Mouse (Mus musculus) MEL (cell line): ENCODE data around the gene Yif1a. TPM values are rescaled to one million over a fixed set of nuclear protein-coding genes. Genes with fewer than 3 reads are reported as not detected.

Experiments
- DNase-seq: peaks from one replicate; pipeline ENCODE4 v3.0.0; 2011; ENCODE audit warnings: low read depth, low spot score
- H3K27ac ChIP-seq: 2 replicates; pipeline ENCODE4 v1.5.1; 2012; ENCODE audit warnings: low read depth, mild to moderate bottlenecking, control low read depth, low read length, moderate library complexity; ENCODE audit not compliant: control insufficient read depth
- H3K27me3 ChIP-seq, 2 experiments: fragments of 150-350 bp in 1 of 2; sonication (generic) in 1 of 2; 2 replicates each; pipeline ENCODE4 v1.6.1; 2012; ENCODE audit warnings: low read length in 2 of 2, mild to moderate bottlenecking in 2 of 2, improper control_type of control experiment in 1 of 2, moderate library complexity in 1 of 2; ENCODE audit not compliant: insufficient read depth in 2 of 2, control insufficient read depth in 1 of 2
- H3K36me3 ChIP-seq, 2 experiments: 2 replicates each; pipeline ENCODE4 v1.6.1; 2012 to 2014; ENCODE audit warnings: low read length in 2 of 2, improper control_type of control experiment in 1 of 2, inconsistent platforms in 1 of 2, mild to moderate bottlenecking in 1 of 2; ENCODE audit not compliant: insufficient read depth in 2 of 2, control insufficient read depth in 1 of 2
- H3K4me1 ChIP-seq, 2 experiments: fragments of 150-350 bp in 1 of 2; sonication (generic) in 1 of 2; 2 replicates each; pipeline ENCODE4 v1.6.1; 2012; ENCODE audit warnings: low read length in 2 of 2, improper control_type of control experiment in 1 of 2, mild to moderate bottlenecking in 1 of 2; ENCODE audit not compliant: insufficient read depth in 2 of 2, control insufficient read depth in 1 of 2
- H3K4me3 ChIP-seq, 2 experiments: fragments of 150-350 bp in 1 of 2; sonication (generic) in 1 of 2; 2 replicates each; pipeline ENCODE4 v1.5.1; 2012; ENCODE audit warnings: low read depth in 2 of 2, low read length in 2 of 2, mild to moderate bottlenecking in 2 of 2, moderate library complexity in 2 of 2, control low read depth in 1 of 2, improper control_type of control experiment in 1 of 2; ENCODE audit not compliant: control insufficient read depth in 1 of 2, insufficient read depth in 1 of 2
- H3K79me2 ChIP-seq: 2 replicates; pipeline ENCODE4 v1.6.1; 2012; ENCODE audit warnings: mild to moderate bottlenecking, low read length, moderate library complexity; ENCODE audit not compliant: control insufficient read depth, poor library complexity, insufficient read depth
- H3K9ac ChIP-seq: 2 replicates; pipeline ENCODE4 v1.6.1; 2012; ENCODE audit warnings: low read depth, mild to moderate bottlenecking, control low read depth, low read length, moderate library complexity; ENCODE audit not compliant: control insufficient read depth, poor library complexity, severe bottlenecking
- H3K9me3 ChIP-seq: fragments of 150-350 bp; sonication (generic); replicated peaks from 2 replicates; pipeline ENCODE4 v1.6.1; 2012; ENCODE audit warnings: mild to moderate bottlenecking, low read length, improper control_type of control experiment, moderate library complexity; ENCODE audit not compliant: insufficient read depth
- BHLHE40 ChIP-seq: IDR thresholded peaks from 2 replicates; pipeline ENCODE4 v1.6.1; 2012; ENCODE audit warnings: low read depth, mild to moderate bottlenecking, inconsistent platforms, low read length, improper control_type of control experiment, borderline replicate concordance
- CHD1 ChIP-seq: IDR thresholded peaks from 2 replicates; pipeline ENCODE4 v1.6.1; 2012; ENCODE audit warnings: low read depth, mild to moderate bottlenecking, inconsistent platforms, low read length, improper control_type of control experiment
- CHD2 ChIP-seq: IDR thresholded peaks from 2 replicates; pipeline ENCODE4 v1.6.1; 2011; ENCODE audit warnings: low read length, improper control_type of control experiment
- E2F4 ChIP-seq: IDR thresholded peaks from 2 replicates; pipeline ENCODE4 v1.6.1; 2011; ENCODE audit warnings: low read depth, low read length, improper control_type of control experiment, borderline replicate concordance
- ELF1 ChIP-seq: IDR thresholded peaks from 2 replicates; pipeline ENCODE4 v1.6.1; 2014; ENCODE audit warnings: low read depth, mild to moderate bottlenecking, inconsistent platforms, low read length, improper control_type of control experiment, moderate library complexity
- ETS1 ChIP-seq: IDR thresholded peaks from 2 replicates; pipeline ENCODE4 v1.6.1; 2012; ENCODE audit warnings: low read depth, mild to moderate bottlenecking, inconsistent platforms, low read length, improper control_type of control experiment, moderate library complexity
- GABPA ChIP-seq: IDR thresholded peaks from 2 replicates; pipeline ENCODE4 v1.6.1; 2012; ENCODE audit warnings: low read depth, mild to moderate bottlenecking, inconsistent platforms, low read length, improper control_type of control experiment, moderate library complexity
- GATA1 ChIP-seq: IDR thresholded peaks from 2 replicates; pipeline ENCODE4 v1.6.1; 2011; ENCODE audit warnings: low read depth, low read length, improper control_type of control experiment
- HCFC1 ChIP-seq: IDR thresholded peaks from 2 replicates; pipeline ENCODE4 v1.6.1; 2012; ENCODE audit warnings: low read depth, mild to moderate bottlenecking, inconsistent platforms, low read length, improper control_type of control experiment, moderate library complexity
- KAT2A ChIP-seq: conservative IDR thresholded peaks from 2 replicates; pipeline ENCODE4 v1.6.1; 2012; ENCODE audit warnings: low read depth, low read length, improper control_type of control experiment, inconsistent platforms
- MAFK ChIP-seq: IDR thresholded peaks from 2 replicates; pipeline ENCODE4 v1.6.1; 2011; ENCODE audit warnings: low read depth, mild to moderate bottlenecking, low read length, improper control_type of control experiment, borderline replicate concordance
- MAX ChIP-seq: IDR thresholded peaks from 2 replicates; pipeline ENCODE4 v1.6.1; 2011; ENCODE audit warnings: low read length, improper control_type of control experiment
- MAZ ChIP-seq: IDR thresholded peaks from 2 replicates; pipeline ENCODE4 v1.6.1; 2012; ENCODE audit warnings: low read depth, mild to moderate bottlenecking, inconsistent platforms, low read length, improper control_type of control experiment
- MEF2A ChIP-seq: IDR thresholded peaks from 2 replicates; pipeline ENCODE4 v1.6.1; 2014; ENCODE audit warnings: low read depth, mild to moderate bottlenecking, inconsistent platforms, low read length, improper control_type of control experiment; ENCODE audit not compliant: poor library complexity, insufficient replicate concordance, severe bottlenecking; ENCODE audit errors: extremely low read depth
- MXI1 ChIP-seq: IDR thresholded peaks from 2 replicates; pipeline ENCODE4 v1.6.1; 2011; ENCODE audit warnings: mild to moderate bottlenecking, low read depth, low read length, improper control_type of control experiment
- MYB ChIP-seq: IDR thresholded peaks from 2 replicates; pipeline ENCODE4 v1.6.1; 2011; ENCODE audit warnings: mild to moderate bottlenecking, low read depth, low read length, improper control_type of control experiment
- MYC ChIP-seq: IDR thresholded peaks from 2 replicates; pipeline ENCODE4 v1.6.1; 2011; ENCODE audit warnings: low read depth, mild to moderate bottlenecking, low read length, improper control_type of control experiment, moderate library complexity
- NELFE ChIP-seq: IDR thresholded peaks from 2 replicates; pipeline ENCODE4 v1.6.1; 2011; ENCODE audit warnings: low read depth, low read length, improper control_type of control experiment
- NRF1 ChIP-seq: IDR thresholded peaks from 2 replicates; pipeline ENCODE4 v1.6.1; 2014; ENCODE audit warnings: low read depth, mild to moderate bottlenecking, inconsistent platforms, low read length, improper control_type of control experiment, moderate library complexity; ENCODE audit not compliant: poor library complexity, insufficient read depth, severe bottlenecking
- POLR2A ChIP-seq, 2 experiments: IDR thresholded peaks; 2 replicates each; pipeline ENCODE4 v1.6.1; 2011 to 2012; ENCODE audit warnings: low read length in 2 of 2, mild to moderate bottlenecking in 2 of 2, control low read depth in 1 of 2, improper control_type of control experiment in 1 of 2, low read depth in 1 of 2, moderate library complexity in 1 of 2; ENCODE audit not compliant: control insufficient read depth in 1 of 2, insufficient read depth in 1 of 2, poor library complexity in 1 of 2
- POLR2AphosphoS5 ChIP-seq: IDR thresholded peaks from 2 replicates; pipeline ENCODE4 v1.6.1; 2012; ENCODE audit warnings: low read depth, borderline replicate concordance, mild to moderate bottlenecking, inconsistent platforms, low read length, moderate library complexity, mixed read lengths
- RAD21 ChIP-seq: IDR thresholded peaks from 2 replicates; pipeline ENCODE4 v1.6.1; 2011; ENCODE audit warnings: mild to moderate bottlenecking, low read depth, low read length, improper control_type of control experiment
- RCOR1 ChIP-seq: IDR thresholded peaks from 2 replicates; pipeline ENCODE4 v1.6.1; 2012; ENCODE audit warnings: low read depth, mild to moderate bottlenecking, inconsistent platforms, low read length, improper control_type of control experiment
- SIN3A ChIP-seq: IDR thresholded peaks from 2 replicates; pipeline ENCODE4 v1.6.1; 2012; ENCODE audit warnings: low read length, improper control_type of control experiment, inconsistent platforms
- TAL1 ChIP-seq: IDR thresholded peaks from 2 replicates; pipeline ENCODE4 v1.6.1; 2012; ENCODE audit warnings: mild to moderate bottlenecking, inconsistent platforms, low read length, moderate library complexity, mixed read lengths
- TBP ChIP-seq: IDR thresholded peaks from 2 replicates; pipeline ENCODE4 v1.8.0; 2011; ENCODE audit warnings: low read depth, low read length, improper control_type of control experiment
- TCF12 ChIP-seq: IDR thresholded peaks from 2 replicates; pipeline ENCODE4 v1.6.1; 2014; ENCODE audit warnings: low read depth, mild to moderate bottlenecking, inconsistent platforms, low read length, improper control_type of control experiment, moderate library complexity
- USF2 ChIP-seq, 2 experiments: IDR thresholded peaks; 2 replicates each; pipeline ENCODE4 v1.6.1; 2011 to 2012; ENCODE audit warnings: improper control_type of control experiment in 2 of 2, low read length in 2 of 2, borderline replicate concordance in 1 of 2, inconsistent platforms in 1 of 2, low read depth in 1 of 2, mild to moderate bottlenecking in 1 of 2; ENCODE audit not compliant: insufficient read depth in 1 of 2
- ZC3H11A ChIP-seq: IDR thresholded peaks from 2 replicates; pipeline ENCODE4 v1.6.1; 2012; ENCODE audit warnings: low read depth, mild to moderate bottlenecking, inconsistent platforms, low read length, improper control_type of control experiment
- ZKSCAN1 ChIP-seq: IDR thresholded peaks from 2 replicates; pipeline ENCODE4 v1.6.1; 2012; ENCODE audit warnings: low read depth, mild to moderate bottlenecking, inconsistent platforms, low read length, improper control_type of control experiment, moderate library complexity
- ZNF384 ChIP-seq: IDR thresholded peaks from 2 replicates; pipeline ENCODE4 v1.6.1; 2012; ENCODE audit warnings: low read depth, mild to moderate bottlenecking, inconsistent platforms, low read length, improper control_type of control experiment
- polyA plus RNA-seq, 2 experiments: library from polyadenylated mRNA; stranded (reverse) in 1 of 2; unstranded in 1 of 2; fragments of >175 nt in 1 of 2; fragments of >200 nt in 1 of 2; gene quantifications; 2 replicates each; pipeline versions ENCODE4 v1.2.1 to v1.2.4; 2012; ENCODE audit warnings: low replicate concordance in 2 of 2, low read depth in 1 of 2; ENCODE audit not compliant: insufficient read length in 2 of 2, insufficient read depth in 1 of 2, missing spikeins in 1 of 2
- total RNA-seq: library from RNA; depleted of rRNA; stranded (reverse); fragments of 300-350 nt; gene quantifications from 2 replicates; pipeline ENCODE4 v1.2.3, GENCODE M21; 2012

Gene Yif1a
- total and polyA plus RNA-seq, 3 experiments, result 54.0 to 64.3 TPM; not detected in 1

DNA sequence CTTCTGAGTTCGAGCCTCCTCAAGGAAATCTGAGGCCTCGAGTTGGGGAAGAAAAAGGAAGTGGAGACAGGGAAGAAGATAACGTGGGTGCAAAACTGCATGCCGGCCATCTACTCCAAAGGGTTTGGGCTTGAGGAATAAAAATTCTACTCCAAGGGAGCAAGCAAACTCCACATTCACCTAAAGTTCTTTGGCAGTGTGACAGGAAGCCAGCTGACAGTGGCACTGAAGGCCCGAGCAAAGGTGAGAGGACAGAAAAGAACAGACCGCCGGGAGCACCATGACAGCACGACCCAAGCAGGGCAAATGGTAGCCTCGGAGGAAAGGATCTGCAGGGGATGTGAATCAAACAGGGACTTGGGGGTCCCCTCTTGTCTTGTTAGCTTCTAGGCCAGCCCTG lies 17.7 kb downstream of the Yif1a start:
- H3K27me3 ChIP-seq, result no peaks in the 10 kb centered on the region
- H3K79me2 ChIP-seq, result peaks cover 9% of the 10 kb centered on the region; the same call in 1 of the 2 replicates
- H3K4me1 ChIP-seq, result peaks cover 2 to 6% of the 10 kb centered on the region in 2 experiments; a peak in 3 of 4 replicates
- H3K9me3 ChIP-seq, result no peaks in the 10 kb centered on the region
- DNase-seq, result peak; percentile 64
- peak overlapping the region; percentile 88 to 93 for H3K4me3 ChIP-seq
- H3K27ac ChIP-seq, result peak overlapping the region; percentile 90
- peak; percentile 38 for TF ChIP-seq SIN3A
- peak; percentile 34; the same call in 1 of the 2 replicates for TF ChIP-seq GATA1
- no peak for TF ChIP-seq MEF2A
- 0 out of 2 replicates have a peak, but pooled peaks have one; percentile 22 for TF ChIP-seq MYC
- peak; percentile 67 for TF ChIP-seq RCOR1
- H3K36me3 ChIP-seq, result peaks cover 1 to 6% of the 10 kb centered on the region in 2 experiments; a peak in 3 of 4 replicates
- H3K9ac ChIP-seq, result peak overlapping the region; percentile 96

GRCm38 (mm10) chr19:5106731-5107191 lies 18.4 kb downstream of the Yif1a start, which contains the start of gene Rab1b:
TSS of gene Rab1b (minus strand) at chr19:5107072.
- H3K36me3 ChIP-seq, result peaks cover 1 to 6% of the 10 kb centered on the region in 2 experiments; a peak in 3 of 4 replicates
- H3K27me3 ChIP-seq, result no peaks in the 10 kb centered on the region
- H3K4me1 ChIP-seq, result peaks cover 2 to 6% of the 10 kb centered on the region in 2 experiments; a peak in 3 of 4 replicates
- no peaks in the 10 kb centered on the region for H3K9me3 ChIP-seq
- H3K79me2 ChIP-seq, result peaks cover 9% of the 10 kb centered on the region; the same call in 1 of the 2 replicates
- H3K4me3 ChIP-seq, result peak within 1 kb of the TSS; percentile 88 to 93
- DNase-seq, result peak; percentile 98
- H3K9ac ChIP-seq, result peak within 1 kb of the TSS; percentile 96
- peak within 1 kb of the TSS; percentile 90 for H3K27ac ChIP-seq
- TF ChIP-seq ZKSCAN1 (no peak), MAZ (peak; percentile 77), ZC3H11A (no peak), KAT2A (peak; percentile 84), HCFC1 (peak; percentile 96), RAD21 (no peak), TBP (no peak), POLR2A (IDR thresholded peaks at IDR 0.05; ENCODE audit: control insufficient read depth in 1 of 2, insufficient read depth in 1 of 2, low read depth in 1 of 2, low read length in 2 of 2, poor library complexity in 1 of 2) (peak; percentile 29 to 78; a peak in 2 of 4 replicates), ZNF384 (no peak), TAL1 (no peak), USF2 (IDR thresholded peaks at IDR 0.05; ENCODE audit: borderline replicate concordance in 1 of 2, insufficient read depth in 1 of 2, low read depth in 1 of 2, low read length in 2 of 2) (no peak), RCOR1 (no peak), MYB (no peak), POLR2AphosphoS5 (no peak), MYC (no peak), MAX (no peak), CHD1 (no peak), MAFK (no peak), NRF1 (peak; percentile 93), E2F4 (no peak; the same call in 1 of the 2 replicates), BHLHE40 (no peak), ELF1 (no peak), GATA1 (no peak), TCF12 (peak; percentile 52; the same call in 1 of the 2 replicates), NELFE (peak; percentile 60), CHD2 (no peak), MXI1 (no peak), ETS1 (no peak; the same call in 1 of the 2 replicates), GABPA (no peak)
